Mouse (Mus musculus): ENCODE results near the gene Fam20c. TPM values are rescaled to one million over a fixed set of nuclear protein-coding genes. Genes with fewer than 3 reads are reported as not detected.

Gene Fam20c
- total RNA-seq, 2 experiments from 2014 or later, result 17.1 to 19.7 TPM

DNA sequence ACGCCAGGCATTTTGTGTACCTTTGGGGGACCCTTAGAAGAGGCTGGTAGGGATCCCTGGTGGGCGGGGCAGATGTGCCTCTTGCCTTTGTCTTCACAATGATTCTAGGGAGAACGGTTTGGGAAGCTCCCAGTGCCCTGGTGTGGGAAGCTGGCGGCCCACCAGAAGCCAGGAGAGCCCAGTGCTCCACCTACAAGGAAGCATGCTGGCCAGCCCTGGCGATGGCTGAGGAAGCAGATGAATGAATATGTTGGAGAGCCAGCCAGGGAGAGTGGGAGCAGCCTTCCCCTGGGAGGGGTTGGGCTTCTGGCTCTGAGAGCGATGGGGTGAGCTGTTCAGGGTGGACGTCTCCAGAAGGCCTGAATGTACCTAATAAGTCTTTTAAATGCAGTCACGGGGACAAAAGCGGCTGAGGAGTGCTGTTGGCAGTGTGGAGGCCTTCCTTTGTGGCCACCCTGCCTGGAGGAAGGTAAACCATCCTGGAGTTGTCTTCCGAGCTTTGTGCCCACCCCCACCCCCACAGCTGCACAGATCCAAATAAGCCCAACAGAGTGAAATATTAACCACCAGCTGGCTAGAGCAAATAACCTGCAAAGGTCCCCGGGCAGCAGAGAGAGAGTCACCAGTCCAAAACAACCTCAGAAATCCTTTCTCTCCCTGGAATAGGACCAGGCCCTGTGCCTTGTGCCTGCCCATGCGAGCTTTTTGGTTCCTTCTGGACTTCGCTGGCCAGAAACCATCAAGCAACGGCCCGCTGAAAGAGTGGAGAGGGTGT lies 2.2 kb downstream of the Fam20c start:
- DNase-seq, result peak; percentile 53

DNA sequence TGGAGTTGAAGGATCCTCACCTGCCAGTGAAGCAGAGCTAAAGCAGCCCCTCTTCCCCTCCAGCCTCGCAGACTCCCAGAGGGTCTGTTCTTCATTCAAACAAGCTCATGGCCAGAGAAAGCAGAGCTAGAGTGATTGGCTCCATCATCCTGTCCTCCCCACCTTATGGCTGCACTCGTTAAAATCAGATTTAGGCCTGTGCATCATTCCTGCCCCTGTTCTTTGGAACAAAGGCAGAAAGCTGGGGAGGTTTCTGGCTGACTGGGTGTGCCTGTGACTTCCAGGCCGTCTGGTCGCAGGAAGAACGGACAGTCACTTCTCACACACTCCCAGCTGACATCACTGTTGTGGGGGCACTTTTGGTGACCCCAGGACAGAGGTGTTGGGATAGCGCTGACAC lies 2.8 kb downstream of the Fam20c start:
- no peak for DNase-seq

DNA sequence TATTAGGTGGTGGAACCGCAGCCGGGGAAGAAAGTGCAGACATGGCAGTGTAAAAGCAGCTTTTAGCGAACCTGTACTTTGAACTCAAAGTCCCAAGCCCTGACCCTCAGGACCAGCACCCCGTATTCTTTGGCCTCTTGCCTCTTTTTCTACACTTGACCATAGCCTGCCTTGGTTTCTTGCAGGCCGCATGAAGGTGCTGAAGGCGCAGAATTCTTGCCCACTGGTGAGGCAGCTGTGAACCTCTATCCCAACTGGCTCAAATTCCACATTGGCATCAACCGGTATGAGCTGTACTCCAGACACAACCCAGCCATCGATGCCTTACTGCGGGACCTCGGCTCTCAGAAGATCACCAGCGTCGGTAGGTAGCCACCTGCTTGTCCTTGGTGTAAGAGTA lies 3.3 kb downstream of the Fam20c start:
- no peak for DNase-seq

DNA sequence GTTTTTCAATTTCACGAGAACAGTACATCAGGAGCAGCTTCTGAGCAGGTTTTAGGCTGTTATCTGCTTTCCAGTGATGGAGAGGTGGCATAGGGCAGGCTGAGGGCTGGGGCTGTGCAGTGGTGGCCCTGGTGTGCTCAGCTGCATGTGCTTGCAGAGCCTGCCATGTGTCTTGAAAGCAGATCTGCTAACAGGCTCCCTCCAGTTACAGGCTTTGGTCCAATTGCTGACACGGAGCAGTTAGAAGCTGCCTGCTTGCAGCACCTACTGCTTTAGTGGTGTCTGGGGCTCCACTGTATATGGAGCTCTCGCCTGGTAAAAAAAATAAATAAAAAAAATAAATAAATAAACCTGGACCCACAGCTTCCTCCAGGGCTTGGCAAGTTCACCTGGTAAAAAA lies 4.2 kb downstream of the Fam20c start:
- DNase-seq, result no peak

GRCm38 (mm10) chr5:138761836-138762334 lies 7.6 kb downstream of the Fam20c start:
- no peak for DNase-seq

GRCm38 (mm10) chr5:138762361-138762760 lies 8.0 kb downstream of the Fam20c start:
- no peak for DNase-seq

- no peak for DNase-seq
These were observed 10.3 kb downstream of the Fam20c start for GRCm38 (mm10) chr5:138764601-138765000.

- no peak for DNase-seq
These were observed 13.3 kb downstream of the Fam20c start for GRCm38 (mm10) chr5:138767650-138768049.

DNA sequence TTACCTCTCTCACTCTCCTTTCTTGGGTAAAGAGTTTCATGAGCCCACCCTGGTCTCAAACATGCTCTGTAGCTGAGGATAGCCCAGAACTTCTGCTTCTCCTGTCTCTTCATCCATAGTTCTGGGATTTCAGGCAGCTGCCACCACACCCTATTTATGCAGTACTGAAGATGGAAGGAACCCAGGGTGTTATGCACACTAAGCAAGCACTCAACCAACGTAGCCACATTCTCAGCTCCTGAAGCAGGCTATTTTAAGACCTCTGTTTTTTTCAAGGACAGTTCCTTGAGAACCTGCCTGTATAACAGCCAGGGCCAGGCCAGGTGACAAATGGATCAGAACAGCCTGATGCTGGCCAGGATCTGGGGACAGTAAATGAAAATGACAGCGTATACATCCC lies 14.4 kb downstream of the Fam20c start:
- DNase-seq, result no peak

- no peak for DNase-seq
These were observed 14.8 kb downstream of the Fam20c start for GRCm38 (mm10) chr5:138769126-138769525.

GRCm38 (mm10) chr5:138775096-138775495 lies 20.8 kb downstream of the Fam20c start:
- no peak for DNase-seq

GRCm38 (mm10) chr5:138776346-138776745 lies 22.0 kb downstream of the Fam20c start:
- no peak for DNase-seq

GRCm38 (mm10) chr5:138778731-138779463 lies 24.6 kb downstream of the Fam20c start:
- no peak for DNase-seq

GRCm38 (mm10) chr5:138779655-138780054 lies 25.3 kb downstream of the Fam20c start:
- DNase-seq, result no peak

DNA sequence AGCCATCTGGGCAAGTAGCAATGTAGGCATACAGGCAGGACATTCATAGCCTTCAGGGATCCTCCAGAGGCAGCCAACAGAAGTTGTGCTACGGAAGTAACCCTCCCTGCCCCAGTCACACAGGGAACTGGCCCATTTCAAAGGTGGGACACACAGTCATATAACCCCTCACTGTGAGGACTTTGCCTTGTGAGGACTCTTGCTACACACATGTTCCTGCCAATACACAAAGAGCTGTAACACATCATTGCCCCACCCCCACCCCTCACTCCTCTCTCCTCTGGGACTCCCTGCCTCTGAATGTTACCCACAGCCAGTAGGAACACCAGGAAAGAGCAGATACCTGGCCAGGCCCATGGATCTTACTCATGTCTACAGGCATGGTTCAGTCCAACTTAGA lies 28.4 kb downstream of the Fam20c start:
- DNase-seq, result no peak

GRCm38 (mm10) chr5:138783181-138783580 lies 28.9 kb downstream of the Fam20c start:
- no peak for DNase-seq

- DNase-seq, result no peak
These were observed 31.7 kb downstream of the Fam20c start for GRCm38 (mm10) chr5:138785986-138786515.

GRCm38 (mm10) chr5:138787648-138788047 lies 33.3 kb downstream of the Fam20c start:
- no peak for DNase-seq

DNA sequence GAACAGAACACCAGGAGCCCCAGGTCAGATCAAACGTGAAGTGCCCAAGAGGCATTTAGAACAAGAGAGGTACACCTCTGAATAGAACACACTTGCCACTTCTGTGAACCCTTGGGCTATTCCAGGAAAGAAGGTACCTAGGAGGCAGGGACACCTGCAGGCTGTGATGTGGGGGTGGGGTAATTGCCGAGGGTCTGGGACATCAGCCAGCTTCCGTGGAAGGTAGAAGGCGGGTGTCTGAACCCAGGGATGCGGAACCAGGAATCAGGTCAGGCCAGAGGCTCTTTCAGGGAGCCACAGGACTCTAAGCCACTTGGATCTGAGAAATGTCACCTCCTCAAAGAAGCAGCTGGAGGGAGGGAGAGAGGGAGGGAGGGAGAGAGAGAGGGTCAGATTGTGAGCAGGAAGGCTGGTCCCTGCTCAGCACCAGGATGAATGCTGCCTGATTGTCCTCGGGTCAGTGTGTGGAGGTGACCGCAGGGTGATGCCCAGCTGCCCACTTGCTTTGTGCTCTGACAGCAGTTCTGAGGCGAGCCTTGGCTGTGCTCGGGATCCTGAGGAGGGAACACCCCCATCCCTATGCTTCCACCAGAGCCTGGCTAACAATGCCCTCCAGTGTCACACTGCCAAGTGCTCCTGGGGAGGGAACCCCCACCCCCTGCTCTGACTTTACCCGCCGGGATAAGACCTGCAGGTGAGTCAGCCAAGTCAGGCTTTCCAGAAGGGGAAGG lies 34.3 kb downstream of the Fam20c start:
- no peak for DNase-seq

- peak; percentile 19 for DNase-seq
These were observed 36.7 kb downstream of the Fam20c start for GRCm38 (mm10) chr5:138790954-138791480.

- no peak for DNase-seq
These were observed 47.3 kb downstream of the Fam20c start for GRCm38 (mm10) chr5:138801588-138802116.

GRCm38 (mm10) chr5:138804286-138804685 lies 50.0 kb downstream of the Fam20c start:
- no peak for DNase-seq
